Mouse (Mus musculus): ENCODE results near the gene Ppp1r14b.

The Ppp1r14b gene

GRCm38 (mm10) chr19:6950613-6951153 lies 24.1 kb upstream of the Ppp1r14b start:
- TF ChIP-seq POU5F1 (IDR thresholded peaks at IDR 0.05; ENCODE audit: borderline replicate concordance, low read length) (no peak), CTCF (conservative IDR thresholded peaks at IDR 0.05; ENCODE audit: low read length) (no peak), NANOG (IDR thresholded peaks at IDR 0.05; ENCODE audit: borderline replicate concordance, low read length) (no peak)
- H3K36me3 ChIP-seq (ENCODE audit: insufficient read depth, low read length), result peaks cover 48% of the 10 kb centered on the region

GRCm38 (mm10) chr19:6951381-6951968 lies 23.3 kb upstream of the Ppp1r14b start:
- Histone ChIP-seq H3K4me1 (replicated peaks; ENCODE audit: low read depth, low read length) (peaks cover 85% of the 10 kb centered on the region), H3K27me3 (ENCODE audit: insufficient read depth, low read length) (no peaks in the 10 kb centered on the region), H3K36me3 (ENCODE audit: insufficient read depth, low read length) (peaks cover 49% of the 10 kb centered on the region), H3K4me3 (replicated peaks; ENCODE audit: low read length) (peak overlapping the region; percentile 88), H3K9me3 (ENCODE audit: low read length) (no peaks in the 10 kb centered on the region)
- TF ChIP-seq POU5F1 (IDR thresholded peaks at IDR 0.05; ENCODE audit: borderline replicate concordance, low read length), result no peak
- TF ChIP-seq CTCF (conservative IDR thresholded peaks at IDR 0.05; ENCODE audit: low read length), result no peak
- no peak for TF ChIP-seq NANOG (IDR thresholded peaks at IDR 0.05; ENCODE audit: borderline replicate concordance, low read length)

More at GRCm38 (mm10) chr19:6950613-6951153, 24.1 kb upstream of the Ppp1r14b start:
- Histone ChIP-seq H3K4me1 (replicated peaks; ENCODE audit: low read depth, low read length) (peaks cover 84% of the 10 kb centered on the region), H3K9me3 (ENCODE audit: low read length) (no peaks in the 10 kb centered on the region), H3K27me3 (ENCODE audit: insufficient read depth, low read length) (no peaks in the 10 kb centered on the region), H3K4me3 (replicated peaks; ENCODE audit: low read length) (peak overlapping the region; percentile 88)

GRCm38 (mm10) chr19:6951994-6952711 lies 22.6 kb upstream of the Ppp1r14b start:
- Histone ChIP-seq H3K4me1 (replicated peaks; ENCODE audit: low read depth, low read length) (peaks cover 85% of the 10 kb centered on the region), H3K36me3 (ENCODE audit: insufficient read depth, low read length) (peaks cover 56% of the 10 kb centered on the region), H3K4me3 (replicated peaks; ENCODE audit: low read length) (peak overlapping the region; percentile 88), H3K9me3 (ENCODE audit: low read length) (no peaks in the 10 kb centered on the region), H3K27me3 (ENCODE audit: insufficient read depth, low read length) (no peaks in the 10 kb centered on the region)
- no peak for TF ChIP-seq NANOG (IDR thresholded peaks at IDR 0.05; ENCODE audit: borderline replicate concordance, low read length)
- no peak for TF ChIP-seq CTCF (conservative IDR thresholded peaks at IDR 0.05; ENCODE audit: low read length)
- TF ChIP-seq POU5F1 (IDR thresholded peaks at IDR 0.05; ENCODE audit: borderline replicate concordance, low read length), result no peak

GRCm38 (mm10) chr19:6952712-6953037 lies 22.1 kb upstream of the Ppp1r14b start:
- H3K4me1 ChIP-seq (replicated peaks; ENCODE audit: low read depth, low read length), result peaks cover 86% of the 10 kb centered on the region
- peaks cover 61% of the 10 kb centered on the region for H3K36me3 ChIP-seq (ENCODE audit: insufficient read depth, low read length)
- no peak for TF ChIP-seq CTCF (conservative IDR thresholded peaks at IDR 0.05; ENCODE audit: low read length)
- no peaks in the 10 kb centered on the region for H3K27me3 ChIP-seq (ENCODE audit: insufficient read depth, low read length)
- H3K9me3 ChIP-seq (ENCODE audit: low read length), result no peaks in the 10 kb centered on the region
- peak overlapping the region; percentile 88 for H3K4me3 ChIP-seq (replicated peaks; ENCODE audit: low read length)

GRCm38 (mm10) chr19:6954046-6954445 lies 20.7 kb upstream of the Ppp1r14b start:
- TF ChIP-seq CTCF (conservative IDR thresholded peaks at IDR 0.05; ENCODE audit: low read length), result peak; percentile 30; the same call in 1 of the 2 replicates
- no peak for TF ChIP-seq NANOG (IDR thresholded peaks at IDR 0.05; ENCODE audit: borderline replicate concordance, low read length)
- no peak for TF ChIP-seq POU5F1 (IDR thresholded peaks at IDR 0.05; ENCODE audit: borderline replicate concordance, low read length)

GRCm38 (mm10) chr19:6955424-6955823 lies 19.3 kb upstream of the Ppp1r14b start:
- no peaks in the 10 kb centered on the region for H3K27me3 ChIP-seq (ENCODE audit: insufficient read depth, low read length)
- TF ChIP-seq CTCF (conservative IDR thresholded peaks at IDR 0.05; ENCODE audit: low read length), result no peak
- H3K4me3 ChIP-seq (replicated peaks; ENCODE audit: low read length), result peak overlapping the region; percentile 57
- peaks cover 78% of the 10 kb centered on the region for H3K36me3 ChIP-seq (ENCODE audit: insufficient read depth, low read length)
- no peaks in the 10 kb centered on the region for H3K9me3 ChIP-seq (ENCODE audit: low read length)
- H3K4me1 ChIP-seq (replicated peaks; ENCODE audit: low read depth, low read length), result peaks cover 78% of the 10 kb centered on the region

More at GRCm38 (mm10) chr19:6954046-6954445, 20.7 kb upstream of the Ppp1r14b start:
- Histone ChIP-seq H3K4me1 (replicated peaks; ENCODE audit: low read depth, low read length) (peaks cover 86% of the 10 kb centered on the region), H3K27me3 (ENCODE audit: insufficient read depth, low read length) (no peaks in the 10 kb centered on the region), H3K4me3 (replicated peaks; ENCODE audit: low read length) (no peak overlapping the region), H3K9me3 (ENCODE audit: low read length) (no peaks in the 10 kb centered on the region), H3K36me3 (ENCODE audit: insufficient read depth, low read length) (peaks cover 73% of the 10 kb centered on the region)

- H3K27me3 ChIP-seq (ENCODE audit: insufficient read depth, low read length), result no peaks in the 10 kb centered on the region
- TF ChIP-seq NANOG (IDR thresholded peaks at IDR 0.05; ENCODE audit: borderline replicate concordance, low read length) (no peak), POU5F1 (IDR thresholded peaks at IDR 0.05; ENCODE audit: borderline replicate concordance, low read length) (no peak), CTCF (conservative IDR thresholded peaks at IDR 0.05; ENCODE audit: low read length) (no peak)
- H3K4me3 ChIP-seq (replicated peaks; ENCODE audit: low read length), result 0 out of 2 replicates have a peak overlapping the region, but pooled peaks have one; percentile 17
- H3K9me3 ChIP-seq (ENCODE audit: low read length), result no peaks in the 10 kb centered on the region
- H3K36me3 ChIP-seq (ENCODE audit: insufficient read depth, low read length), result peaks cover 88% of the 10 kb centered on the region
- H3K4me1 ChIP-seq (replicated peaks; ENCODE audit: low read depth, low read length), result peaks cover 74% of the 10 kb centered on the region
These were observed 18.3 kb upstream of the Ppp1r14b start for GRCm38 (mm10) chr19:6956461-6956860.

GRCm38 (mm10) chr19:6968491-6969271 lies 6.1 kb upstream of the Ppp1r14b start:
- no peaks in the 10 kb centered on the region for H3K27me3 ChIP-seq (ENCODE audit: insufficient read depth, low read length)
- peaks cover 96% of the 10 kb centered on the region for H3K4me1 ChIP-seq (replicated peaks; ENCODE audit: low read depth, low read length)
- TF ChIP-seq POU5F1 (IDR thresholded peaks at IDR 0.05; ENCODE audit: borderline replicate concordance, low read length), result no peak
- TF ChIP-seq NANOG (IDR thresholded peaks at IDR 0.05; ENCODE audit: borderline replicate concordance, low read length), result no peak
- TF ChIP-seq CTCF (conservative IDR thresholded peaks at IDR 0.05; ENCODE audit: low read length), result no peak
- H3K36me3 ChIP-seq (ENCODE audit: insufficient read depth, low read length), result peaks cover 41% of the 10 kb centered on the region
- H3K9me3 ChIP-seq (ENCODE audit: low read length), result no peaks in the 10 kb centered on the region
- H3K4me3 ChIP-seq (replicated peaks; ENCODE audit: low read length), result peak overlapping the region; percentile 90
